Mouse (Mus musculus) testis, adult 2 months (tissue): ENCODE data around the gene Snx32. TPM values are rescaled to one million over a fixed set of nuclear protein-coding genes. Genes with fewer than 3 reads are reported as not detected.

Experiments used
- H3K27ac ChIP-seq: fragments of 200-500 bp; 2 replicates; pipeline ENCODE4 v1.5.1; 2012; ENCODE audit warnings: low read depth, low read length; ENCODE audit not compliant: control insufficient read depth, insufficient read depth
- H3K27me3 ChIP-seq: fragments of 200-500 bp; 2 replicates; pipeline ENCODE4 v1.6.1; 2012; ENCODE audit warnings: mild to moderate bottlenecking, low read length, moderate library complexity; ENCODE audit not compliant: control insufficient read depth, insufficient read depth
- H3K36me3 ChIP-seq: fragments of 200-500 bp; 2 replicates; pipeline ENCODE4 v1.6.1; 2012; ENCODE audit warnings: mild to moderate bottlenecking, low read length; ENCODE audit not compliant: control insufficient read depth, insufficient read depth
- H3K4me1 ChIP-seq: fragments of 200-500 bp; 2 replicates; pipeline ENCODE4 v1.6.1; 2012; ENCODE audit warnings: low read length; ENCODE audit not compliant: control insufficient read depth, insufficient read depth
- H3K4me3 ChIP-seq: fragments of 200-500 bp; 2 replicates; pipeline ENCODE4 v1.5.1; 2012; ENCODE audit warnings: low read depth, mild to moderate bottlenecking, low read length, moderate library complexity, mixed read lengths; ENCODE audit not compliant: control insufficient read depth
- CTCF ChIP-seq: fragments of 200-500 bp; IDR thresholded peaks from 2 replicates; pipeline ENCODE4 v1.5.1; 2012; ENCODE audit warnings: low read depth, mild to moderate bottlenecking, inconsistent platforms, low read length, moderate library complexity; ENCODE audit not compliant: control insufficient read depth, insufficient read depth, insufficient replicate concordance
- POLR2A ChIP-seq: fragments of 200-500 bp; IDR thresholded peaks from 2 replicates; pipeline ENCODE4 v1.6.1; 2012; ENCODE audit warnings: low read depth, mild to moderate bottlenecking, inconsistent platforms, low read length, moderate library complexity; ENCODE audit not compliant: control insufficient read depth
- polyA plus RNA-seq: library from polyadenylated mRNA; depleted of rRNA; stranded (reverse); fragments of >200 nt; gene quantifications from 2 replicates; pipeline ENCODE4 v1.2.3, GENCODE M21; 2012; rRNA removed

Gene Snx32
- polyA plus RNA-seq, 1 experiment: 12.7 TPM

- H3K4me1 ChIP-seq: peaks cover 20% of the 10 kb centered on the region
- TF ChIP-seq CTCF: no peak
- TF ChIP-seq POLR2A: no peak
- H3K27ac ChIP-seq: no peak overlapping the region
- H3K4me3 ChIP-seq: no peak overlapping the region
- H3K36me3 ChIP-seq: no peaks in the 10 kb centered on the region
- H3K27me3 ChIP-seq: no peaks in the 10 kb centered on the region
Measured at GRCm38 (mm10) chr19:5444954-5445353, 65.4 kb downstream of the Snx32 start.

GRCm38 (mm10) chr19:5444371-5444908, 65.9 kb downstream of the Snx32 start:
- no peaks in the 10 kb centered on the region for H3K27me3 ChIP-seq
- no peak for TF ChIP-seq CTCF
- no peak for TF ChIP-seq POLR2A
- H3K36me3 ChIP-seq: no peaks in the 10 kb centered on the region

More at GRCm38 (mm10) chr19:5444371-5444908, 65.9 kb downstream of the Snx32 start:
- Histone ChIP-seq H3K4me1 (peaks cover 20% of the 10 kb centered on the region), H3K27ac (no peak overlapping the region), H3K4me3 (no peak overlapping the region)

Other genes starting within 250 kb of the Snx32 start
- gene Pacs1, start 237.4 kb downstream of the Snx32 start, polyA plus RNA-seq: 163 and 169 TPM in 2 replicates
- 92.2 and 93.4 TPM in 2 replicates for gene Sf3b2, start 215.1 kb downstream of the Snx32 start, polyA plus RNA-seq
- 2.2 and 2.4 TPM in 2 replicates for gene Gal3st3, start 212.2 kb downstream of the Snx32 start, polyA plus RNA-seq
- gene Catsper1, start 174.8 kb downstream of the Snx32 start, polyA plus RNA-seq: 219 and 262 TPM in 2 replicates
- 0.85 and 1.5 TPM in 2 replicates for gene Cst6, start 161.0 kb downstream of the Snx32 start, polyA plus RNA-seq
- 24.5 and 26.9 TPM in 2 replicates for gene Eif1ad, start 143.8 kb downstream of the Snx32 start, polyA plus RNA-seq
- 105 and 120 TPM in 2 replicates for gene Banf1, start 143.4 kb downstream of the Snx32 start, polyA plus RNA-seq
- gene Sart1, start 121.8 kb downstream of the Snx32 start, polyA plus RNA-seq: 27.4 and 32.8 TPM in 2 replicates
- gene Tsga10ip, start 108.0 kb downstream of the Snx32 start, polyA plus RNA-seq: 353 and 423 TPM in 2 replicates
- 290 and 345 TPM in 2 replicates for gene Drap1, start 85.6 kb downstream of the Snx32 start, polyA plus RNA-seq
- 82.3 and 88.1 TPM in 2 replicates for gene AI837181, start 85.4 kb downstream of the Snx32 start, polyA plus RNA-seq
- 3.2 TPM in 2 replicates for gene Fosl1, start 63.0 kb downstream of the Snx32 start, polyA plus RNA-seq
- gene Ccdc85b, start 52.6 kb downstream of the Snx32 start, polyA plus RNA-seq: 0.65 and 0.89 TPM in 2 replicates
- 70.0 and 71.3 TPM in 2 replicates for gene Fibp, start 49.9 kb downstream of the Snx32 start, polyA plus RNA-seq
- 0.14 TPM in 1 of 2 replicates, not detected in the other for gene Ctsw, start 42.0 kb downstream of the Snx32 start, polyA plus RNA-seq
- 17.3 and 17.6 TPM in 2 replicates for gene Efemp2, start 36.6 kb downstream of the Snx32 start, polyA plus RNA-seq
- gene Mus81, start 22.1 kb downstream of the Snx32 start, polyA plus RNA-seq: 55.3 and 69.7 TPM in 2 replicates
- gene Cfl1, start 20.1 kb downstream of the Snx32 start, polyA plus RNA-seq: 225 and 243 TPM in 2 replicates
- gene 1700020D05Rik, start 6.8 kb downstream of the Snx32 start, polyA plus RNA-seq: 289 and 311 TPM in 2 replicates
- gene Ovol1, start 50.1 kb upstream of the Snx32 start, polyA plus RNA-seq: 8.5 and 10.1 TPM in 2 replicates
- gene Ap5b1, start 57.5 kb upstream of the Snx32 start, polyA plus RNA-seq: 15.4 and 16.7 TPM in 2 replicates
- gene Rnaseh2c, start 91.3 kb upstream of the Snx32 start, polyA plus RNA-seq: 27.3 and 36.7 TPM in 2 replicates
- gene Kat5, start 99.7 kb upstream of the Snx32 start, polyA plus RNA-seq: 108 and 120 TPM in 2 replicates
- gene Rela, start 126.9 kb upstream of the Snx32 start, polyA plus RNA-seq: 42.5 and 44.5 TPM in 2 replicates
- 5.5 and 9.4 TPM in 2 replicates for gene Sipa1, start 153.2 kb upstream of the Snx32 start, polyA plus RNA-seq
- gene Map3k11, start 178.2 kb upstream of the Snx32 start, polyA plus RNA-seq: 24.6 and 31.8 TPM in 2 replicates
- gene Pcnx3, start 178.4 kb upstream of the Snx32 start, polyA plus RNA-seq: 63.4 and 67.4 TPM in 2 replicates
- 10.2 and 10.8 TPM in 2 replicates for gene Kcnk7, start 193.8 kb upstream of the Snx32 start, polyA plus RNA-seq
- gene Ehbp1l1, start 215.8 kb upstream of the Snx32 start, polyA plus RNA-seq: 105 and 122 TPM in 2 replicates
- gene Fam89b, start 219.1 kb upstream of the Snx32 start, polyA plus RNA-seq: 256 and 286 TPM in 2 replicates
- gene Ltbp3, start 230.4 kb upstream of the Snx32 start, polyA plus RNA-seq: 7.6 and 8.1 TPM in 2 replicates